Mouse (Mus musculus): ENCODE results near the gene Efhd1.

DNA sequence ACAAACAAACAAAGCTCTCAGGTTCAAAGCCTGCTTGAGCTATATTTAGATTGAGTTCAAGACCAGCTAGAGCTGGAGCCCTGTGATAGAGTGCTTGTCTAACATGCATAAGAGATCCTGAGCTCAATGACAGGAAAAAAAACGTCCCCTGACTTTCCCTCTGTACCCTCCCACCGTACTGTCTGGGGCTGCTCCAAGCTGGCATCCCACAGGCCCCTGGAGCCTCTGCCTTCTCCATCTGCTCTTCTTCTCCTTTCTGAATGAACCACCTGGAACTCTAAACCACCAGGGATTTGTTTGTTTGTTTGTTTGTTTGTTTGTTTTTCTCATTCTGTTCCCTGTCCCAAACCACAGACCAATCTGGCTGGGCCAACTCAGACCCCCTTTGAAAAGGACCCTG, 11.9 kb downstream of the Efhd1 start:
- TF ChIP-seq CTCF (IDR thresholded peaks at IDR 0.05; ENCODE audit: low read depth): no peak
- no peak for TF ChIP-seq EP300 (IDR thresholded peaks at IDR 0.05; ENCODE audit: low read depth)
